Mouse (Mus musculus): ENCODE measurements around the gene Tbrg1. TPM values are rescaled to one million over a fixed set of nuclear protein-coding genes. Genes with fewer than 3 reads are reported as not detected.

Tbrg1 gene
- polyA plus RNA-seq, 1 experiment = 3.2 TPM

DNA sequence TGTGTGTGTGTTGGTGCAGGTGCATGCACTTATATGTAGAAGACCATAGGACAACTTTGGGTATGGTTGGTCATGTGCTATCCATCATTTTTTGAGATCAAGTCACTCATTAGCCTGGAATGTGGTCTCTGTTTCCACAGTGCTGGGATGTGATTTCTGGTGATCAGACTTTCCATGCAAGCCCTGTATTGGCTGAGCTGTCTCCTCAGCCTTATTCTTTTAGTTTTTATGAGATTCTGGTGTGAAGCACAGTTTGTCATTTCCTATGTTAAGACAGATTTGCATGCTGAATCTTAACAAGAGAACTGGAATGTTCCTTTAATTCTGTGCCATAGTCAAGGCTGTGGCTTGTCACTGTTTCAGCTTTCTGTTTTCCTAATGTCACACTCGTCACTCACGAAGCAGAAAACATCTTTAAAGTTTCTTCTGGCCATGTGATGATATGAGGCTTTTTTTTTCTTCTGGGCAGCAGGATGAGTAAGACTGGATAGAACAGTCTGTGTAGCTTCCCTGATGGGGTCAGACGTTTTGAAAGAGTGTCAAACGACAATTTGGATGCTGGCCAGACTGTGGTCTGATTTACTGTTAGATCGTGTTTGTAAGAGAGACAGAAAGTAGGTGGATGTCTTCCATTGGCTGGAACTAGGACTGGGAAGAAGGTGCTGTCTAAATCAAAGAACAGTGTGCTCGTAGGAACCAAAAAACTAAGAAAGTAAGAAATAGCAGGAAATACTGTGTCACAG, 20.1 kb downstream of the Tbrg1 start:
- H3K9me3 ChIP-seq (ENCODE audit: control insufficient read depth, low read length) = no peaks in the 10 kb centered on the region
- H3K27me3 ChIP-seq (ENCODE audit: control insufficient read depth) = no peaks in the 10 kb centered on the region
- no peaks in the 10 kb centered on the region for H3K36me3 ChIP-seq (ENCODE audit: control insufficient read depth)
- H3K4me1 ChIP-seq (ENCODE audit: control insufficient read depth) = no peaks in the 10 kb centered on the region
- no peak for TF ChIP-seq GATA1 (IDR thresholded peaks at IDR 0.05; ENCODE audit: low read length)
- no peak for TF ChIP-seq TAL1 (IDR thresholded peaks at IDR 0.05; ENCODE audit: low read length)
- no peak overlapping the region for H3K4me3 ChIP-seq (replicated peaks)

DNA sequence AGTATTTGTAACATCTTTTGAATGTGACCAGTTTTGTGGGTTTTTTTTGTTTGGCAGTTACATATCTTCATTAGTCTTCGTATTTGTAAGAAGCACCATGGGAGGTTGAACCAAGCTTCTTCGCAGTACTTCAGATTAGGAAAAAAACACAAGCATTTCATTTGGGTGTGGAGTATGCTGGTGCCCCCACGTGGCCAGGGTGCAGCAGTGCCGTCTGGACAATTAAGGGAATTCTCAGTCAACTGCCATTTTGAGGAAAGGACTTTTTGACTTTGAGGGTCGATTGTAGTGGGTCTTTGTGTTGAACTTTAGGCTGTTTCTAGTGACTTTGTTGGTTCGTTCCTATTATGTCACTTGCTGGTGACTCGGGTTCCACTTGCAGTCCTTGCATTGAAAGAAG, 20.8 kb downstream of the Tbrg1 start:
- no peak overlapping the region for H3K4me3 ChIP-seq (replicated peaks)
- H3K4me1 ChIP-seq (ENCODE audit: control insufficient read depth) = no peaks in the 10 kb centered on the region
- H3K27me3 ChIP-seq (ENCODE audit: control insufficient read depth) = no peaks in the 10 kb centered on the region
- no peaks in the 10 kb centered on the region for H3K36me3 ChIP-seq (ENCODE audit: control insufficient read depth)
- H3K9me3 ChIP-seq (ENCODE audit: control insufficient read depth, low read length) = no peaks in the 10 kb centered on the region
- no peak for TF ChIP-seq TAL1 (IDR thresholded peaks at IDR 0.05; ENCODE audit: low read length)
- no peak for TF ChIP-seq GATA1 (IDR thresholded peaks at IDR 0.05; ENCODE audit: low read length)

GRCm38 (mm10) chr9:37634269-37634668, 22.8 kb downstream of the Tbrg1 start:
- no peaks in the 10 kb centered on the region for H3K36me3 ChIP-seq (ENCODE audit: control insufficient read depth)
- no peaks in the 10 kb centered on the region for H3K4me1 ChIP-seq (ENCODE audit: control insufficient read depth)

GRCm38 (mm10) chr9:37632305-37632704, 24.8 kb downstream of the Tbrg1 start:
- no peaks in the 10 kb centered on the region for H3K4me1 ChIP-seq (ENCODE audit: control insufficient read depth)
- no peaks in the 10 kb centered on the region for H3K27me3 ChIP-seq (ENCODE audit: control insufficient read depth)
- H3K4me3 ChIP-seq (replicated peaks) = no peak overlapping the region
- H3K36me3 ChIP-seq (ENCODE audit: control insufficient read depth) = no peaks in the 10 kb centered on the region
- H3K9me3 ChIP-seq (ENCODE audit: control insufficient read depth, low read length) = no peaks in the 10 kb centered on the region
- TF ChIP-seq TAL1 (IDR thresholded peaks at IDR 0.05; ENCODE audit: low read length) (no peak), GATA1 (IDR thresholded peaks at IDR 0.05; ENCODE audit: low read length) (no peak)

More at GRCm38 (mm10) chr9:37634269-37634668, 22.8 kb downstream of the Tbrg1 start:
- Histone ChIP-seq H3K4me3 (replicated peaks) (no peak overlapping the region), H3K9me3 (ENCODE audit: control insufficient read depth, low read length) (no peaks in the 10 kb centered on the region), H3K27me3 (ENCODE audit: control insufficient read depth) (no peaks in the 10 kb centered on the region)
- TF ChIP-seq TAL1 (IDR thresholded peaks at IDR 0.05; ENCODE audit: low read length) (no peak), GATA1 (IDR thresholded peaks at IDR 0.05; ENCODE audit: low read length) (no peak)

DNA sequence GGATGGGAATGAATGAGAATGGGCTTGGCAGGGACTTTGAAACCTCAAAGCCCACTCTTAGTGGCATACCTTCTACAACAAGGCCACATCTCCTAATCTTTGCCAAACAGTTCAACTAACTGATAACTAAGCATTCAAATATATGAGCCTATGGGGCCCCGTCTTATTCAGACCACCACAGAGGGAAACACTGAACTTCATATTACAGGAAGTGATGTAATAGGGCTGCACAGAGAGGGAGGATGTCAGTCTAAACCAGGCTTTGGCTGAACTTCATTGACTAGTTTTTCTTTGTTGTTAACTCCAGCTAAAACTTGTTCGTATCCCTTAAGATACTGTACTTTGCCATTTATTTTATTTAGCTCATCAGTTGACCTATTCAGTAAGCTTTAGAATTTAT, 27.2 kb downstream of the Tbrg1 start:
- Histone ChIP-seq H3K4me3 (replicated peaks) (no peak overlapping the region), H3K36me3 (ENCODE audit: control insufficient read depth) (no peaks in the 10 kb centered on the region), H3K9me3 (ENCODE audit: control insufficient read depth, low read length) (no peaks in the 10 kb centered on the region), H3K27me3 (ENCODE audit: control insufficient read depth) (no peaks in the 10 kb centered on the region), H3K4me1 (ENCODE audit: control insufficient read depth) (no peaks in the 10 kb centered on the region)
- TF ChIP-seq TAL1 (IDR thresholded peaks at IDR 0.05; ENCODE audit: low read length) (no peak), GATA1 (IDR thresholded peaks at IDR 0.05; ENCODE audit: low read length) (no peak)

- Histone ChIP-seq H3K36me3 (ENCODE audit: control insufficient read depth) (no peaks in the 10 kb centered on the region), H3K4me3 (replicated peaks) (no peak overlapping the region), H3K9me3 (ENCODE audit: control insufficient read depth, low read length) (no peaks in the 10 kb centered on the region), H3K4me1 (ENCODE audit: control insufficient read depth) (no peaks in the 10 kb centered on the region), H3K27me3 (ENCODE audit: control insufficient read depth) (no peaks in the 10 kb centered on the region)
- TF ChIP-seq TAL1 (IDR thresholded peaks at IDR 0.05; ENCODE audit: low read length) = no peak
- TF ChIP-seq GATA1 (IDR thresholded peaks at IDR 0.05; ENCODE audit: low read length) = no peak
These were observed 28.5 kb downstream of the Tbrg1 start for GRCm38 (mm10) chr9:37628581-37628980.

DNA sequence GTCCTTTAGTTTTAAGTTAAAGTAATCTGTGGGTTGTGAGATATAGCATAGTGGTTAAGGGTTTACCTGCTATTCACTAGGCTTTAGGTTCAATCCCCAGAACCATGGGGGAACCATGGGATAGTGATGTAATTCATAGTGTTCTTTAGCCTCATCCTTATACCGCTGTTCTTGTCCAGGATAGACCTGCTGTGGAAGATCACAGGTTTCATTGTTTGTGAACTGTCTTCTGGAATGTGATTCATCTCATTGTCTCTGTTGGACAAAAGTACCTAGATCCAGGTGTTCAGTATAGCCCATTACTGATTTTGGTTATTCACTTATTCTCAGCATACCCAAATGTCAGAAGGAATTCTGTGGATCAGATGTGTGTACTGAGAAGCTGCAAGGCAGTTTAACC, 29.8 kb downstream of the Tbrg1 start:
- no peaks in the 10 kb centered on the region for H3K27me3 ChIP-seq (ENCODE audit: control insufficient read depth)
- TF ChIP-seq GATA1 (IDR thresholded peaks at IDR 0.05; ENCODE audit: low read length) = no peak
- TF ChIP-seq TAL1 (IDR thresholded peaks at IDR 0.05; ENCODE audit: low read length) = no peak
- no peak overlapping the region for H3K4me3 ChIP-seq (replicated peaks)
- H3K4me1 ChIP-seq (ENCODE audit: control insufficient read depth) = no peaks in the 10 kb centered on the region
- no peaks in the 10 kb centered on the region for H3K9me3 ChIP-seq (ENCODE audit: control insufficient read depth, low read length)
- H3K36me3 ChIP-seq (ENCODE audit: control insufficient read depth) = no peaks in the 10 kb centered on the region

DNA sequence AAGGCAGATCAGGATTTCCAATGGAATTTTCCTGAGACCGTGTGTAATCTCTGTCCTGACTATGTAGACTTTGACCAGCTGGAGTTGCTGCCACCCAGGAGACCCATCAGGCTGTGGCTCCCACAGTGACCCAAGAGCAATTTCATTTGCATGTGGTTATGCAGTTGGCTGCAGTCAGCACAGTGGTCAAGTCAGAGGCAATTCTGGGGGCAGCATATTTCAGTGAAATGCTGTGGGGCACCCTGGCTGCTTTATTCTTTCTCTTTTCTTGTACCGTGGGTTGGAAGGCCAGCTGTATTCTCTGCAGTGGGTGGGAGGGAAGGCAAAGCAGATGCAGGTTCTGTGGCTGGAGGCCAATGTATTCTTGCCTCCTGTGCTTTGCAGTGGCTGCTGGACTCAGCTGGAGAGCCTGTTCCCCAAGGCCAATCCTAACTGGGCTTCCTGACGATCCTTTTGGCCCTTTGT, 31.0 kb downstream of the Tbrg1 start:
- no peaks in the 10 kb centered on the region for H3K36me3 ChIP-seq (ENCODE audit: control insufficient read depth)
- H3K4me3 ChIP-seq (replicated peaks) = no peak overlapping the region
- no peaks in the 10 kb centered on the region for H3K4me1 ChIP-seq (ENCODE audit: control insufficient read depth)
- no peaks in the 10 kb centered on the region for H3K9me3 ChIP-seq (ENCODE audit: control insufficient read depth, low read length)
- TF ChIP-seq TAL1 (IDR thresholded peaks at IDR 0.05; ENCODE audit: low read length) (no peak), GATA1 (IDR thresholded peaks at IDR 0.05; ENCODE audit: low read length) (no peak)
- no peaks in the 10 kb centered on the region for H3K27me3 ChIP-seq (ENCODE audit: control insufficient read depth)

- TF ChIP-seq GATA1 (IDR thresholded peaks at IDR 0.05; ENCODE audit: low read length) (no peak), TAL1 (IDR thresholded peaks at IDR 0.05; ENCODE audit: low read length) (no peak)
- Histone ChIP-seq H3K27me3 (ENCODE audit: control insufficient read depth) (no peaks in the 10 kb centered on the region), H3K4me3 (replicated peaks) (no peak overlapping the region), H3K9me3 (ENCODE audit: control insufficient read depth, low read length) (no peaks in the 10 kb centered on the region), H3K4me1 (ENCODE audit: control insufficient read depth) (no peaks in the 10 kb centered on the region), H3K36me3 (ENCODE audit: control insufficient read depth) (no peaks in the 10 kb centered on the region)
These were observed 31.5 kb downstream of the Tbrg1 start for GRCm38 (mm10) chr9:37625641-37626040.
